Mouse (Mus musculus) hematopoietic stem cell, adult 5-6 weeks (primary cell): ENCODE data around the gene Grip1. TPM values are rescaled to one million over a fixed set of nuclear protein-coding genes. Genes with fewer than 3 reads are reported as not detected.
A peak's percentile ranks its signal among the peaks of the same experiment; 100 is the strongest.

Experiments
- ATAC-seq, 2 experiments: fragments of 125-278 bp in 1 of 2; replicated peaks in 1 of 2; 2 replicates each; pipeline ENCODE4 v1.8.0; 2016 to 2017; ENCODE audit warnings: inconsistent platforms in 2 of 2, mild to moderate bottlenecking in 2 of 2, moderate number of reproducible peaks in 2 of 2, low read depth in 1 of 2, moderate TSS enrichment in 1 of 2; ENCODE audit not compliant: low FRiP score in 2 of 2, poor library complexity in 2 of 2, severe bottlenecking in 2 of 2, insufficient read depth in 1 of 2, low TSS enrichment in 1 of 2
- total RNA-seq: library from RNA; stranded (forward); fragments of 172-1452, 232-1000 nt; gene quantifications from 2 replicates; pipeline ENCODE4 v1.2.3, GENCODE M21; 2017

Grip1 gene
- total RNA-seq, 1 experiment from 2014 or later: not detected

DNA sequence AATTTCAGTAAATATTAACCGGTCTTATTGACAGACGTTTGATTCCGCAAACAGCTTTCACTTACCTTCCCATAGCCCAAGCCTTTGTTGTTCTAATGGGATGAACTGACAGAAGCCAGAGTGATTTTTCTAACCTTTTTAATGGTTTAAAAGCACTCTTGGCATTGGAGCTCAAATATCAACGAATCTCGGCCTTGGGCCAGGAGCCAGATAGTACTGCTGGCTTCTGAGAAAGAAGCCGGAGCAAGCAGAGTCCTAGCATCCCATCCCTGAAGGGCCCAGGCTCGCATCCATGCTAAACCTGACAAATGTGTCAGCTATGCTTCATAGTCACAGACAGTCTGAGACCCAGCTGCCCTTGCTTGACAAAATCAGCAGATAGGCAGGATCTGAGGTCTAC is 302.6 kb downstream of the Grip1 start:
- no peak for ATAC-seq

DNA sequence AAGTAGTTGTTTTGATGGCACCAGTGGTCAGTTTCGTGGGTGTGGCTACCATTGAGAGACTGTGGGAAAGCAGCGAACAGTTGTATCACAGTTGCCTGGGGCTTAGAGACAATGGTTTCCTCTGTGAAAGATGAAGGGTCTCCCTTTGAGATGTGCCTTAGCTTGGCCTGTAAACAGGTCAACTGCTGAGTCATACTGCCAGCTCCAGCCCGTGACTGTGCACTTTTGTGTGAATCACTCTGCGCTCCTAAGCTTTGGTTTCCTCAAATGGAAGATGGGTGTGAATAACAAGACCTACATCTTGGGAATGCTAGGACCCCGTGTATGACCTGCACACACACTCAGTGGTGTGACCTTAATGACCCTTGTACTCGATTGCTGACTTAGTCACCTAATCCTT is 303.6 kb downstream of the Grip1 start:
- ATAC-seq: no peak

DNA sequence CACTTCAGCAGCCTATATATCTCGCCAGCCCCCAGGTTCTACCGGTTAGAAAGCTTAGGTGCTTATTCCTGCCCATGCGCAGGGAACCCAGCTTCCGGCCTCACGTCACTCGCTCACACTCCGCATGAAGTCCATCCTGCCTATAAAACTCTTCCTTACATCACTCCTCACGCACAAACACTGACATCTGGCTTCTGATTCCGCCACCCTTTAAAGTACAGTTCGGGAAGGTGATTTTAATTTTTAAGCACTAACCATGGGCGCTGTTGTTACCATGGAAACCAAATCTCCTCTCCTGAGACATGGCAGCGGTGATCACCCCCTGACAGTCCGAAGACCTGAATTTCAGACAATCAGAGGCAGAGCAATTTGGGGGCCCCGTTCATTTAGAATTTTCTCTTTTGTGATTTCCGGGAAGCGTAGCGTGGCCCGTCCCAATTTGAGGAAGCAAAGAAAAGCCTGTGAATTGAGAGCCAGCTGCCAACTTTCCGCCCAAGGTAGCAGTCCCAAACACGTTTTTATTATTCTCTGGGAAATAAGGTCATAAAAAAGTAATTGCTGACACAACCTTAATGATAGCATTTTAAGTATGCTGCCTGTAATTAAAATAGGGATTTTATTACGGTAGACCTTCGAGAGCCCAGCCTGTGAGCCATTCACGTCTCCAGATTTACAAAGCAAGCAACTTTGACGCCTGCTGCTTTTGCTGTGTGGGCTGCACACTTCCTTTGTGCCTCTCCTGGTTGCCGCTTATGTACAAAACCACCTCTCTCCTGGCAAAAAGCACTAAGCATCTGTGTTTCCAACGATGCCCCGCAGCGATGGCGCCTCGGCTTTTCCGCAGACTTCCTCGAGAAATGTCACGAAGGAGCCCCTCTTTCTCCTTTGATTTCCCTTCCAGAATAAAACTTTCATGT is 308.1 kb downstream of the Grip1 start:
- ATAC-seq: no peak

DNA sequence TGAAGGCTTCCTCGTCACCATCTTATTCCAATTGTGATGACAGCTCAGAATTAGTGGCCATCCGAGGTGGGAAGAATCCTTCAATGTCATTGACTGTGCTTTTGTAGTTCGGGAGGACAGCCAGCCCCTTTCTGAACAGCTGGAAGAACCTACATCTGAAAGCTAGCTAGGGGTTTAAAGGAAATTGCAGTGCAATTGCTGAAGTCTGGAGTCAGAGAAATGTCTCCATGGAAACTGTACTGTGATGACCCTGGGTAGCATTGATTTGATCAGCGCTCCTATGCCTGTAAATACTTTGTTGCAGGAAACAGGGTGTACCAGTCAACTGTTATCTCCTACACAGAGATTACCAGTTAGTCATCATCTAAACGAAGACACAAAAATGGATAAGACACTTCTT is 325.2 kb downstream of the Grip1 start:
- ATAC-seq: no peak

DNA sequence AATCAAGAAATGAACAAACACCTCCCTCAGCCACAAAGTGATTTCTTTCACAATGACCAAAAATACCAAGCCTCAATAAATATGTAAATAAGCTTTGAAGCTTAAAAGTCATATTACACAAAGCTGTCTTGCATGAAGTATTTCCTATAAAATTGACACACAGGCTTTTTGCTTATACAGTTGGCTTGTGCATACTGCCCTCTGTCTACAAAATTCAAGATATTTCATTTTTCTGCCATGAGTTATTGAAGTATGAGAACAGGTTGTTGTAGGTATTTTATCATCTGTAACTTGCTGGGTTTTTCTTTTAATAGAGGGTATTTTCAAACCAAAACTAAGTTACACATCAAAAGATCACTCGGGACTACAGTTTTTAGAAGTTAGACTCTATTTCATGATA is 326.0 kb downstream of the Grip1 start:
- ATAC-seq: no peak

DNA sequence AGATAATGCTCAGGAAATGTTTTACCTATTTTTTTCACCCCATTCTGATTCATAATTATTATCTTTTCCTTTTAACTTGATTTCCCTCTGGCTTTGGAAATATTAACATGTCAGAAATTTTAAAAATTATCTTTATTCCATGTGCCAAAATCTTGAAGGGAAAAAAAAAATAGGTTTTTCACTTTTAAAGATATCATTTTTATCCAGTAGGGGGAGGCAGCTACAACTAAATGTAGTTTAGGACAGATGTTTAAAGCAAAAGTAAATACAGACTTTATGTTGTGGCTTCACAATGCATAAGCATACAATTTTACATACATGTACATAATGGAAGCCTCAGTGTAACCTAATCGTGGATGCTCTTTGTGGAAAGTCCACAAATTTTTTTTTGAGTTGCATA is 336.9 kb downstream of the Grip1 start:
- no peak for ATAC-seq

DNA sequence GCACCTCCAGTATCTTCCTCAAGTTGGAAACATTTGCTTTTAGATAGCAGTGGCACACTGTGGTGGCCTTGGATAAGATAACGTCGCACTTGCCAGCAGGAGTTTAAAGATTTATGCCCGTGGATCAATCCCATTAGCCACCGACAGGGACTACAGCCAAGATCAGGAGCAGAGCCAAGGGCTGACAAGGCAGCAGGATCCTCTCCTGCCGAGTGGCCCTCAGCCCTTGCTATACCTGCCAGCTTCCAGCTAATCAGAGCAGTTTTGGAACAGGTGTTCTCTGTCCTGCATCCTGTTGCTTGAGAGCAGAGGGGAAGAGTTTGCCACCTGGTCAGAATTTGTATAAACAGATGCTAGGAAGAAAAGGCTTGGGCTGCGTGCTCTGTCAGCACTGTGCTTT is 348.8 kb downstream of the Grip1 start:
- ATAC-seq: no peak

DNA sequence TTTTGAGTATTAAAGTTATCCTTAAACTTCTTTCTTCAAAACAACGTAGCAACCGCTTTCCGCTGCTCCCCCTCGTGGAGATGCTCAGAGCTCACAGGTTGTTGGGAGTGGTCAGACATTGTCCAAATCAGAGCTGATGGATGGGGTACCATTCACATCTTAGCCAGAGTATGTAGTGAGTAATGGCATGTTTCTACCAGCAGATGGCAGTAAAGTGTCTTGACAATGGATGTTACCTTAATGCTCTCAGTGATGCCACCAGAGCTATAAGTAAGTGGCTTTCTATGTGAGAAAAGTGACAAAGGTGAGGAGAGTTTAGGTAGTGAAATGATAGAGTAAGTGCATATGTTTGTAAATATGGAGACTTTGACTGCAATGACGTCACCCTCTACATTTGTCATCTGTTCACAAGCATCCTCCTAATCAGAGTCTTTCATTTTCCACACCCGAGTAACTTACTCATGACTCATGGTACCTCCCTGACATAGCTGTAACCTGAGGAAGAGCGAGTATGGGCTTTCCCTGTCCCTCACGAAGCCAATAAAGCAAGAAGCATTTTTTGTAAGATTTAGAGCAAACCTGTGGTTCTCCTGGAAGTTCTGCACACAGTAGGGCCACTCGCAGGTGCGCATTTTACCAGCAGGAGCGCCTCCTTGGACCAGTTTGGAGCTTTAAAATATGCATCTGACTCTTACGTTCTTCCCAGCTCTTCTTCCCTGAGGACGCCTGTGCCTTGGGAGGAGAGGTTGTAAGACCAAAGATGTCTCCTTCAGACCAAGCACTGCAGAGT is 350.2 kb downstream of the Grip1 start:
- ATAC-seq: peak; percentile 68 to 72; a peak in 3 of 4 replicates

DNA sequence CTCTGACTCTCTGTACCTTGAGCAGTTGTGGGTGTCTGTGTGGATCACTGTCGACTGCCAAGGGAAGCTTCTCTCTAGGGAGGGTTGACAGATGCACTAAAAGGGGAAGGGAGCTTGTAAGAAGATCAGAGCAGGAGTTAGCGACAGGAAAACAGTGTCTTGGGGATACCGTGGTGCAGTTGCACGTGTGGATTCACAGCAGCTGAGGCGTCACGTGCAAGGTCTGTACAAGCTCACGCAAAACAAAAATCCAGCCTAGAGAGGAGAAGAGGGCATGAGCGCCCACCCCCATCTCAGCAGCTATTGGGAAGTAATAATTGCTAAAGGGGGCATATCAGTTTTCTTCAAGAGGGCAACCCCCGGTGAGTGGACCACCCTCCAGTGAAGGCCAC is 350.8 kb downstream of the Grip1 start:
- ATAC-seq: no peak

DNA sequence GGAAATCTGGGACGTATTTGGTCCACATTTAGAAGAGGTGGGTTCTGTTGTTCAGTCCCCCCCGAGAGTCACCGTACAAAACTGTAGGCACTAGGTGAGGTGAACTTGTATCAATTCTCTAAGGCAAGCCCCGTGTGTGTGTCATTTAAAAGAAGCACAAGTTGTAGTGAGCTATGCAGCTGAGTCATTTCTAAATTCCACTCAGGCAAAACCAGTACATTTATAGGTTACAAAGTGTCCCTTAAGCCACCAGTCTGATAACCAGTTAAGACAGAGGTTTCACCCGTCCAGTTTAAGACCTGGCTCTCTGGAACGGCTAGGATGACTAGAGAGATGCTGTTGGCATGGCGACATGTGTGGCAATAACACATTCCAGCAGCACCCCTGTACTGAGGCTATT is 351.5 kb downstream of the Grip1 start:
- ATAC-seq: no peak

DNA sequence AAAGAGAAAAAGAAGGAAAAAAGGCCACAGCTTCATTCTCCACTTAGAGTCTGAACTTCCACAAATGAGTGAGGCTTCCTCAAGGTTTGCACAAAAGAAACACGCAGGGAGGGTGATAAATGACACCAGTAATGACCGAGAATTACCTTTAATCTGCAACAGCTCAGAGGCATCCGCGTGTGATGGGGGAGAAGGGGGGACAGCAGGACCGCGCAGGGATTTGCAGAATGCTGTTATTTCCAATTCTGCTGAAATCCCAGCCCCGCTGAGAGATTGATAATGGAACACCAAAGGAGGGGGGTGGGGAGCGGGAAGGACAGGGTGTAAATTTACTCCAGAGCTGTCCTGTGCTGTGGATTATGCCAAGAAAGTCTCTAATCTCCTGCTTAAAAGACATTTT is 352.5 kb downstream of the Grip1 start:
- no peak for ATAC-seq

DNA sequence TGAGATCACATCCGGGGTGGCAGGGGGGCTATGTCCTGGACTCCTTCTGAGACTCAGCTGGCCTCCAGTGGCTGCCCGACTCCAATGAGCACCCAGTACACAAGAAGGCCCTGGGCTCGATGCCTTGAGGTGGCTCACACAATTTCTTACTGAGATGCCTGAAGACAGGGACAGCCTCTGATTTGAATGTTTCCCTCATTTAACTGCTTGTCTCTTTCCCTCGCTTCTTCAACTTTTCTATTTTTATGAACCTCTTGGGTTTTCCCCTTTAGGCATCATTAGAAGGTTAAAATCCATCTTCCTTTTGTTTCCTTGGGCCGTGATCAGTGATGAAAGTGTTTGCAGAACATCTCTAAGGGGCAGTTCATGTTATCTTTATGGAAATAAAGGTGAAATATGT is 354.8 kb downstream of the Grip1 start:
- ATAC-seq: no peak

DNA sequence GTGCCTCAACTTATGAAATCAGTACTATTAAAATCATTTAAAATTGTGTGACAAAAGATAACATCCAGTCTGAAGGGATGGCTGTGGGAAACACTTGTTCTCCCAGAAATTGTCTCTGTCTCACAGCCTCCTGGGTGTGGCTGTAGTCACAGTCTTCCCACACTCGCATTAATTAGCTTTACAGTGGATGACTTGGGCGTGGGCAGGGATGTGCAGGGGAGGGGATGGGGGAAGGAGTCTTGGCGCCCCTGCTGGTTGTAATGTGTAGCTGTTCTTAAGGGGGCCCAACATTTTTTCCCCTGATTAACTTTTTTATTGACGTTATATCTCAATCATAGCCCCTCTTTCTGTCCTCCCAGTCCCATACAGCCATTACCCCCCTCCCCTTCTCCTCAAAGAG is 360.5 kb downstream of the Grip1 start:
- ATAC-seq: no peak

DNA sequence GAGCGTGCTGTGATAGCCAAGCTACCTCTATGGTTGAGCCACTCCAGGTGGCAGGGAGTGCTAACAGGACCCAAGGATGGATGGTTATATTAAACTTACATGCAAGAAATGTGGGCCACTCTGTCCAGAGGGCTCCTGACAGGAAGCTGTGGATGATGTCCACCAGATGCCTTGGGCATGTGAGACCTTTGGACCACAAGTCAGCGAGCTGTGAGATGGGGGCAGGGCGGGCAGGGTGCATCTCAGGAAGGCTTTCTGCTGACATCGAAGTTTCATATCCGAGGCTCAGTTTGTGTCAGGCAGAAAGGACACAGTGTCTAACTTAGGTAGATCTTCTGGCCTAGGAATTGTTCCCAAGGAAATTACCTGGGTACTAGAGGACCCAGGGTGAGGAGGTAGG is 362.4 kb downstream of the Grip1 start:
- no peak for ATAC-seq

DNA sequence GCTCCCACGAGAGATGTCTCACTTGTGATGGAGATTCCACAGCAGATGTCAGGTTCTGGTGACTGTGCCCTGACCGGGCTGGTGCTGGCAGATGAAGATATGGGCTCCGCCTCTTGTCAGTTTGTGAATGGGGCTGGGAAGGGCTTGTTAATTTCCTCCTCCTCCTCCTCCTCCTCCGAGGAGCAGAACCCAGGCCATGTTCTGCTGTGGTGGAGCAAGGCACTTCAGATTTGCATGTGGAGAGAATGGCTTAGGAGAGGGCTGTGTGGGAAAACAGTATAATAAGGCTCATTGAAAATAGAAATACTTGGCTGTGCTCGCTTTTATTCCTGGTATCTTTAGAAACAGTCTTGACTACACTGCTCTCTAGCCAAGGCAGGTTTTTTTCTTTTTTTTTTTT is 364.8 kb downstream of the Grip1 start:
- ATAC-seq: no peak

DNA sequence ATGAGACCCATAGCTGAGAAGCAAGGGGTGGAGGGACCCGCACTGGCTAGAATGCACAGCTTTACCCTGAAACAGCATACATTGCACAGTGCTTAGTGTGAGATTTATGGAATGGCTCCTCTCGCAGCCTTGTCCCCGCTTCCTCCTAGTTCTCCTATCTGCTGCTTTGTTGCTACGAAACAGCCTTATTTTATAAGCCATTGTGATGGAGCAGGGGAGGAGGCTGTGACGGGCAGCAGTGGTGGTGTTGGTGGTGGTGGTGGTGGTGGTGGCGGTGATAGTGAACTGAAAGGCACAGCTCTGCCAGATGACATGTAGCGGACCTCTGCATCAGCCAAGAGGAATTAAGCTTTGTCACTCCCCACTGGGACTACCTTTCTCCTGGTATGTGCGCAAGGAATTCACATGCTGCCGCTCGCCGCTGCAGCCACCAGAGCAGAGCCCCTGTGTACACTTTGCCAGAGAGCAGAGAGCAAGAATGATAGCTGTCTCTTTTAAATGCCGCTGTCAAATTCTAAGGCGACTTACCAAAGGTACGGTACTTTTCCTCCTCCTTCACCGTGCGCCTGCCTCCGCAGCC is 365.6 kb downstream of the Grip1 start:
- no peak for ATAC-seq

DNA sequence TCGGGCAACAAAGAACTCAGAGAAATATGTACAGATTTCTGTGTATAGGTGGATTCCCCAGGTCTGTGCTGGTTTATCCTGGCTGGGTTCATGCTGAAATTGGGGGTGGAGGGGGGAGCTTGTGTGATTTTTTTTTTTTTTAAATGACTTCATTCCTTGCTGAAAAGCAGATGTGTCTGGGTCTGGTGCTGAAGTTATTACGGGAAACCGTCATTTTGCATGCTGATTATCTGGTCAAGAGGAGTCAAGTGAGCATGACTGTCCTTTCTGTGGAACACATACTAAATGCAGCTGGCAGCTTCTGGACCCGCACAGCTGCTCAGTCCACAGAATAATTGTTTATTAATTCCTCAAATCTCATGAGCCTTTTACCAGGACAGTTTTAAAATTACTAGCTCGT is 366.1 kb downstream of the Grip1 start:
- no peak for ATAC-seq

DNA sequence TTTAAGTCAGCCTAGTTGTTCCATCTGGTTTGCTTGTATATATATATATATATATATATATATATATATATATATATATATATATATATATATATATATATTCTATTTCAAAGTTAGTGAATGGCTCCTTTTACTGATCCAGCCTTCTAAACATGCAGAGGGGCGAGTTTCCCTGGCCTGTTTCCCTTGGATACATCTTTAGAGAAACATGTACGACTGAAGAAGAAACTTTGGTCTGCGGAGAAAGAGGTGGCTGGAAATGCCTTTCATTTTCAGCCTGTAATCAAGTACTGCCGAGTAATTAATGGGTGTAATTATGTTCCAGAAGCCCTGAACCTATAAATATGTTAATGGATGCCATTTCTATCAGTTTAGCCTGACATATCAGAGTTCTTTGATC is 366.8 kb downstream of the Grip1 start:
- no peak for ATAC-seq
